Mouse (Mus musculus) cerebellum, adult 2 months (tissue): ENCODE results near the gene Hsf4.

Source experiments
- CTCF ChIP-seq: fragments of 200-500 bp; IDR thresholded peaks from 2 replicates; pipeline ENCODE4 v1.5.1; 2011; ENCODE audit warnings: low read depth, mild to moderate bottlenecking, control low read depth, low read length, moderate library complexity, borderline replicate concordance; ENCODE audit not compliant: insufficient read depth
- POLR2A ChIP-seq: fragments of 200-500 bp; IDR thresholded peaks from 2 replicates; pipeline ENCODE4 v1.6.1; 2011; ENCODE audit warnings: low read length, control low read depth, borderline replicate concordance; ENCODE audit not compliant: insufficient read depth

DNA sequence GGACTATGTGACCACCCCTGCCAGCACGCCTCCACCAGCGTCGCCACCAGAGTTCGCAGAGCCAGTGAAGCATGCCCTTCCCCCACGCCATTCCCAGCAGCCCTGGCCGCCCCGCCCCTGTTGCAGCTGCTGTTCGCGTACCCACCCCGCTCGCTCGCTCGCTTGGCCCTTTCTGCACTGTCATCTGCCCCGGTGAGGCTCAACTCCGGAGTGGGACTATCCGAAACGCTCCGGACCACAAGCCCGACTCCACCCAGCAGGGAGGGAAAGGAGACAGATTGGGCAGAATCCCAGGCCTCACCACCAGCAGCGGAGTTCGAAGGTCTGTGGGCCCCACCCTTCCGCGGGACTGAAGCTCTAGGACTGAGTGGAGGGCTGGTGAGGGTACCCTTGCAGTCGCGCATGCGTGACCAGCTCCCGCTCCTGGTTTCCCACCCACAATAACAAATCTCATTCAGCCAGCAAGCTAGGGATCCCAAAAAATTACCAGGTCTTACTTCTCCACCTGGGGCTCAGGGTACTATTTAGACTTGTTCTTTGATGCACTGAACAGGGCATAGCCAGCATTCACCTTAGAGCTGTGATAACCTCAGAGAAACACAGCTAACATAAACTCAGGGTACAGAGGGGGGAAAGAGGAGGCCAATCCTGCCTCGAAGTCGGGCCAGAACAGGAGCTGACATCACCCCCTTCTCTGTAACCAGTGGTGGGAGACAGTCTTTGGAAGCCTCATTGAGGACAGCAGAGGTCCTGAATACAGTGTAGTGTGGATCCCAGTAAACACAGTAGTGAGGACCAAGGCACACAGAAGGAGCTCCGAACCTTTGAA lies 6.9 kb downstream of the Hsf4 start:
- no peak for TF ChIP-seq POLR2A
- TF ChIP-seq CTCF, result no peak
